Mouse (Mus musculus) megakaryocyte, embryonic 14.5 days (primary cell): ENCODE measurements around the gene Rdh9.

Experiments used
- FLI1 ChIP-seq: IDR thresholded peaks from 2 replicates; pipeline ENCODE4 v1.6.1; 2012; ENCODE audit warnings: low read length, inconsistent platforms, mixed read lengths
- GATA1 ChIP-seq: IDR thresholded peaks from 3 replicates; pipeline ENCODE4 v1.6.1; 2012; ENCODE audit warnings: mixed read lengths, low read length, inconsistent platforms, borderline replicate concordance

GRCm38 (mm10) chr10:127751548-127751947 lies 24.6 kb upstream of the Rdh9 start, which contains the start of gene Gpr182:
- TF ChIP-seq FLI1 (no peak), GATA1 (no peak)
